In genomic region chr5:135975893-135976668, GRCm38 (mm10) we compare ENCODE assay signal across 30 mouse cellular contexts. TPM values are rescaled to one million over a fixed set of nuclear protein-coding genes. Genes with fewer than 3 reads are reported as not detected.
DNase-seq lines count a peak whose midpoint lies in the region; ATAC-seq and TF ChIP-seq lines count a peak whose summit lies in the region.
"Had no signal": no experiment of that assay in that cellular context is flagged by ENCODE, and none has a peak within 500 bp of the region (broad histone marks: within the 10 kb centered on the region; RNA-seq: fewer than 3 reads in every experiment).

No protein-coding gene starts in this region.

- in situ Hi-C loops in CH12.LX (cut with MboI; ENCODE audit: low pct_ligation_motif_present, low pct_unique_long_range_greater_than_20kb, low sequenced_read_pairs), result no loop called here

- WGBS in liver, embryonic 15.5 days (ENCODE audit: insufficient replicate concordance), result 77% methylated on average over 8 of the region's 8 CpGs
- 94% methylated on average over 8 of the region's 8 CpGs for WGBS in forebrain, embryonic 11.5 days

- no peaks in the 10 kb centered on the region for H3K9me3 ChIP-seq in CH12.LX (replicated peaks; ENCODE audit: low read length)
- H3K9me3 ChIP-seq in liver, embryonic 15.5 days (replicated peaks), result no peaks in the 10 kb centered on the region
- no peaks in the 10 kb centered on the region for H3K9me3 ChIP-seq in forebrain, embryonic 11.5 days (ENCODE audit: control insufficient read depth, low read length)
- H3K9me3 ChIP-seq: forebrain, embryonic 15.5 days; hindbrain, embryonic 13.5 days; limb, embryonic 15.5 days; stomach, embryonic 15.5 days had no signal

- TF ChIP-seq POLR2A in CH12.LX (IDR thresholded peaks at IDR 0.05; ENCODE audit: low read depth, low read length), result no peak

- TF ChIP-seq CTCF in CH12.LX (conservative IDR thresholded peaks at IDR 0.05 in 1 of 2, IDR thresholded peaks at IDR 0.05 in 1 of 2; ENCODE audit: low read depth in 2 of 2, low read length in 2 of 2), result no peak

- no peak for TF ChIP-seq RAD21 in CH12.LX (IDR thresholded peaks at IDR 0.05; ENCODE audit: low read depth, low read length)

- peaks cover 8% of the 10 kb centered on the region for H3K27me3 ChIP-seq in CH12.LX (replicated peaks)
- H3K27me3 ChIP-seq in liver, embryonic 15.5 days, result no peaks in the 10 kb centered on the region
- H3K27me3 ChIP-seq in forebrain, embryonic 11.5 days (ENCODE audit: control insufficient read depth, insufficient read depth, low read length), result no peaks in the 10 kb centered on the region
- H3K27me3 ChIP-seq: forebrain, embryonic 15.5 days; hindbrain, embryonic 13.5 days; limb, embryonic 15.5 days; stomach, embryonic 15.5 days had no signal

- dilution Hi-C loops in CH12.LX (cut with MboI; ENCODE audit: extremely low pct_ligation_motif_present, extremely low pct_unique_long_range_greater_than_20kb, low sequenced_read_pairs), result no loop called here

- H3K9ac ChIP-seq in CH12.LX (ENCODE audit: insufficient read depth, low read depth), result no peak overlapping the region
- no peak overlapping the region for H3K9ac ChIP-seq in liver, embryonic 15.5 days
- H3K9ac ChIP-seq in forebrain, embryonic 11.5 days (ENCODE audit: low read length), result no peak overlapping the region
- H3K9ac ChIP-seq: forebrain, embryonic 15.5 days; hindbrain, embryonic 13.5 days; limb, embryonic 15.5 days; stomach, embryonic 15.5 days had no signal

- TF ChIP-seq EP300 in CH12.LX (IDR thresholded peaks at IDR 0.05; ENCODE audit: low read length), result no peak

- H3K4me1 ChIP-seq in CH12.LX (ENCODE audit: control insufficient read depth in 1 of 2, insufficient read depth in 2 of 2), result peaks cover 0 to 4% of the 10 kb centered on the region in 2 experiments; a peak in 2 of 4 replicates
- H3K4me1 ChIP-seq in liver, embryonic 15.5 days (replicated peaks), result peaks cover 8% of the 10 kb centered on the region
- H3K4me1 ChIP-seq in forebrain, embryonic 11.5 days (replicated peaks; ENCODE audit: control insufficient read depth, insufficient read depth, low read length), result no peaks in the 10 kb centered on the region
- H3K4me1 ChIP-seq: forebrain, embryonic 15.5 days; hindbrain, embryonic 13.5 days; limb, embryonic 15.5 days; stomach, embryonic 15.5 days had no signal

- DNase-seq in adrenal gland, postnatal 14 days, result peak; percentile 49
- DNase-seq in adrenal gland, adult 8-10 months, result no peak
- DNase-seq in CH12.LX (ENCODE audit: extremely low read depth) (no peak), ZHBTc4 (ENCODE audit: low read depth, low spot score) (peak; percentile 48)
- no peak for DNase-seq in forebrain, embryonic 11.5 days (ENCODE audit: low spot score)
- DNase-seq in embryo, embryonic 11 days, result no peak
- DNase-seq in layer of hippocampus, adult 9-10 months (ENCODE audit: low spot score), result no peak
- DNase-seq: B cell, adult 2 months; cerebellum, adult 9-10 months; gastrocnemius, postnatal 25 days; heart, postnatal 14 days; kidney, adult 8-10 months; kidney, postnatal 4 days; retina, postnatal 1 day; thymus, adult 18-20 months had no signal

- H3K79me2 ChIP-seq in CH12.LX (replicated peaks; ENCODE audit: control insufficient read depth, extremely low read depth, insufficient read depth, poor library complexity, severe bottlenecking), result no peaks in the 10 kb centered on the region

- no peaks in the 10 kb centered on the region for H3K36me3 ChIP-seq in CH12.LX (replicated peaks in 1 of 2; ENCODE audit: control insufficient read depth in 1 of 2, insufficient read depth in 1 of 2, low read length in 1 of 2)
- no peaks in the 10 kb centered on the region for H3K36me3 ChIP-seq in liver, embryonic 15.5 days (replicated peaks)
- H3K36me3 ChIP-seq in forebrain, embryonic 11.5 days (ENCODE audit: control insufficient read depth, insufficient read depth, low read length), result no peaks in the 10 kb centered on the region
- H3K36me3 ChIP-seq: forebrain, embryonic 15.5 days; hindbrain, embryonic 13.5 days; limb, embryonic 15.5 days; stomach, embryonic 15.5 days had no signal

- no peak overlapping the region for H3K4me2 ChIP-seq in CH12.LX (ENCODE audit: insufficient read depth, low read depth, poor library complexity, severe bottlenecking)
- no peak overlapping the region for H3K4me2 ChIP-seq in liver, embryonic 15.5 days
- no peak overlapping the region for H3K4me2 ChIP-seq in forebrain, embryonic 11.5 days (ENCODE audit: low read depth, low read length, severe bottlenecking)
- H3K4me2 ChIP-seq: forebrain, embryonic 15.5 days; heart, embryonic 11.5 days; hindbrain, embryonic 13.5 days; limb, embryonic 15.5 days; midbrain, embryonic 11.5 days; stomach, embryonic 15.5 days had no signal

- no peak overlapping the region for H3K4me3 ChIP-seq in CH12.LX (replicated peaks in 1 of 3; ENCODE audit: low read depth in 2 of 3, low read length in 2 of 3, poor library complexity in 1 of 3)
- no peak overlapping the region for H3K4me3 ChIP-seq in liver, embryonic 15.5 days (replicated peaks)
- no peak overlapping the region for H3K4me3 ChIP-seq in forebrain, embryonic 11.5 days (ENCODE audit: low read depth, low read length)
- H3K4me3 ChIP-seq: forebrain, embryonic 15.5 days; hindbrain, embryonic 13.5 days; limb, embryonic 15.5 days; stomach, embryonic 15.5 days had no signal

- H3K27ac ChIP-seq in CH12.LX (ENCODE audit: insufficient read depth, low read depth), result no peak overlapping the region
- H3K27ac ChIP-seq in liver, embryonic 15.5 days (replicated peaks), result peak overlapping the region; percentile 53
- no peak overlapping the region for H3K27ac ChIP-seq in forebrain, embryonic 11.5 days (ENCODE audit: low read depth, low read length)
- H3K27ac ChIP-seq: forebrain, embryonic 15.5 days; hindbrain, embryonic 13.5 days; limb, embryonic 15.5 days; stomach, embryonic 15.5 days had no signal

- ATAC-seq in liver, embryonic 15.5 days (ENCODE audit: insufficient read depth), result peak; percentile 48
- ATAC-seq in forebrain, embryonic 11.5 days (replicated peaks; ENCODE audit: low FRiP score), result no peak
- ATAC-seq: forebrain, embryonic 15.5 days; lung, postnatal 0 days had no signal

TF ChIP-seq in CH12.LX, 34 proteins besides CTCF, POLR2A, EP300 and RAD21:
- no peak for TF ChIP-seq ZKSCAN1 (IDR thresholded peaks at IDR 0.05; ENCODE audit: borderline replicate concordance, low read depth, low read length)
- no peak for TF ChIP-seq PAX5 (IDR thresholded peaks at IDR 0.05; ENCODE audit: low read length)
- TF ChIP-seq GABPA (IDR thresholded peaks at IDR 0.05; ENCODE audit: insufficient replicate concordance, low read depth, low read length), result no peak
- peak; percentile 69; the same call in 1 of the 2 replicates for TF ChIP-seq MAFK (IDR thresholded peaks at IDR 0.05; ENCODE audit: insufficient replicate concordance, low read length)
- TF ChIP-seq MAZ (IDR thresholded peaks at IDR 0.05; ENCODE audit: low read depth, low read length), result no peak

RNA-seq across cellular contexts. Expression of gene Ssc4d, which starts 1.8 kb away (rescaled TPM):
- total RNA-seq in adrenal gland, postnatal 14 days (2021), result 2.1 and 3.1 TPM in 2 replicates
- 10 to 100 TPM in 1 of 4 experiments, 1 to 10 TPM in 3; 4.5 to 15.0 (median 7.8) TPM for total RNA-seq in adrenal gland, adult 8-10 months (2022)
- total RNA-seq in CH12.LX (2012; rRNA removed) (1.7 and 2.0 TPM in 2 replicates), CH12.LX (2014; rRNA removed) (1.8 and 2.9 TPM in 2 replicates)
- 1.8 and 1.9 TPM in 2 replicates for polyA plus RNA-seq in CH12.LX (2012; ENCODE audit: insufficient read length, low read depth)
- 1.6 and 1.8 TPM in 2 replicates for polyA plus RNA-seq in liver, embryonic 15.5 days (2015; fragmentation: Nextera tagmentation; extraction: Ambion mirVana)
- polyA plus RNA-seq in forebrain, embryonic 11.5 days (2014; fragmentation: Nextera tagmentation; extraction: Ambion mirVana), result 1.2 and 1.5 TPM in 2 replicates

RNA-seq across cellular contexts. Expression of gene Zp3, which starts 3.8 kb away (rescaled TPM):
- total RNA-seq in adrenal gland, postnatal 14 days (2021), result not detected in 2 replicates
- total RNA-seq in adrenal gland, adult 8-10 months (2022), result not detected
- 0.13 TPM in 1 of 2 replicates, not detected in the other for total RNA-seq in CH12.LX (2012; rRNA removed)
- not detected in 2 replicates for total RNA-seq in CH12.LX (2014; rRNA removed)
- not detected in 2 replicates for polyA plus RNA-seq in CH12.LX (2012; ENCODE audit: insufficient read length, low read depth)
- polyA plus RNA-seq in liver, embryonic 15.5 days (2015; fragmentation: Nextera tagmentation; extraction: Ambion mirVana), result not detected in 2 replicates
- polyA plus RNA-seq in forebrain, embryonic 11.5 days (2014; fragmentation: Nextera tagmentation; extraction: Ambion mirVana), result not detected in 2 replicates
- total RNA-seq: common myeloid progenitor, adult 5-6 weeks; gastrocnemius, postnatal 25 days; heart, postnatal 14 days; layer of hippocampus, postnatal 25 days; left cerebral cortex, postnatal 25 days; monocyte, adult 5-6 weeks had no signal
- polyA plus RNA-seq: embryonic facial prominence, embryonic 11.5 days; forebrain, embryonic 15.5 days; intestine, embryonic 14.5 days; midbrain, embryonic 11.5 days; neural tube, embryonic 11.5 days had no signal

RNA-seq across cellular contexts. Expression of gene Dtx2, which starts 18.5 kb away (rescaled TPM):
- 15.4 and 15.5 TPM in 2 replicates for total RNA-seq in adrenal gland, postnatal 14 days (2021)
- total RNA-seq in adrenal gland, adult 8-10 months (2022), result 10 to 100 TPM; 13.0 to 17.6 (median 16.9) TPM
- total RNA-seq in CH12.LX (2012; rRNA removed), result 20.4 and 22.0 TPM in 2 replicates
- 14.0 and 16.0 TPM in 2 replicates for total RNA-seq in CH12.LX (2014; rRNA removed)
- polyA plus RNA-seq in CH12.LX (2012; ENCODE audit: insufficient read length, low read depth), result 35.1 and 43.7 TPM in 2 replicates
- polyA plus RNA-seq in liver, embryonic 15.5 days (2015; fragmentation: Nextera tagmentation; extraction: Ambion mirVana), result 6.7 and 6.9 TPM in 2 replicates
- 35.4 and 37.0 TPM in 2 replicates for polyA plus RNA-seq in forebrain, embryonic 11.5 days (2014; fragmentation: Nextera tagmentation; extraction: Ambion mirVana)

RNA-seq across cellular contexts. Expression of gene Ywhag, which starts 41.7 kb away (rescaled TPM):
- total RNA-seq in adrenal gland, postnatal 14 days (2021), result 462 and 482 TPM in 2 replicates
- 100 to 1,000 TPM; 434 to 601 (median 481) TPM for total RNA-seq in adrenal gland, adult 8-10 months (2022)
- total RNA-seq in CH12.LX (2012; rRNA removed) (77.3 and 89.2 TPM in 2 replicates), CH12.LX (2014; rRNA removed) (46.4 and 55.3 TPM in 2 replicates)
- polyA plus RNA-seq in CH12.LX (2012; ENCODE audit: insufficient read length, low read depth), result 233 and 239 TPM in 2 replicates
- polyA plus RNA-seq in liver, embryonic 15.5 days (2015; fragmentation: Nextera tagmentation; extraction: Ambion mirVana), result 60.9 and 65.4 TPM in 2 replicates
- 147 and 161 TPM in 2 replicates for polyA plus RNA-seq in forebrain, embryonic 11.5 days (2014; fragmentation: Nextera tagmentation; extraction: Ambion mirVana)

Comparison
In these comparisons a context has a peak if more than half of its experiments do, and no peak if none do; other contexts are left out.
1. DNase-seq: peak in adrenal gland, postnatal 14 days (single experiment) and ZHBTc4 (single experiment); none in adrenal gland, adult 8-10 months (single experiment), CH12.LX (single experiment), forebrain, embryonic 11.5 days (single experiment), embryo, embryonic 11 days (single experiment) and layer of hippocampus, adult 9-10 months (single experiment).